Mouse (Mus musculus) cortical plate, adult 2 months (tissue): Measurements from ENCODE around the gene Yif1a.

Source experiments
- CTCF ChIP-seq: fragments of 200-500 bp; IDR thresholded peaks from 2 replicates; pipeline ENCODE4 v1.5.1; 2011; ENCODE audit warnings: mild to moderate bottlenecking, control low read depth, low read length; ENCODE audit not compliant: insufficient read depth; ENCODE audit errors: extremely low read depth
- POLR2A ChIP-seq: fragments of 200-500 bp; IDR thresholded peaks from 2 replicates; pipeline ENCODE4 v1.6.1; 2011; ENCODE audit warnings: mild to moderate bottlenecking, low read length, control low read depth; ENCODE audit not compliant: insufficient read depth; ENCODE audit errors: extremely low read depth

- TF ChIP-seq CTCF (no peak), POLR2A (no peak)
Measured at GRCm38 (mm10) chr19:5131237-5131636, 42.9 kb downstream of the Yif1a start.
